Mouse (Mus musculus): ENCODE results near the gene Uxs1. TPM values are rescaled to one million over a fixed set of nuclear protein-coding genes. Genes with fewer than 3 reads are reported as not detected.
A peak's percentile ranks its signal among the peaks of the same experiment; 100 is the strongest.

The Uxs1 gene
- total RNA-seq, 4 experiments from 2014 or later: 9.8 to 12.3 (median 10.8) TPM

- peak; percentile 7 to 29 for DNase-seq (ENCODE audit: low spot score in 2 of 2)
Measured at GRCm38 (mm10) chr1:43730491-43730924, 97.1 kb downstream of the Uxs1 start, which contains the start of gene 1500015O10Rik. TSS of gene 1500015O10Rik (plus strand) at chr1:43730602.

- DNase-seq (ENCODE audit: low spot score in 2 of 2): no peak
Measured at GRCm38 (mm10) chr1:43722459-43722858, 105.1 kb downstream of the Uxs1 start.

GRCm38 (mm10) chr1:43718793-43719192 is 108.8 kb downstream of the Uxs1 start:
- no peak for DNase-seq (ENCODE audit: low spot score in 2 of 2)

- DNase-seq (ENCODE audit: low spot score in 2 of 2): no peak
Measured at GRCm38 (mm10) chr1:43717967-43718366, 109.6 kb downstream of the Uxs1 start.

- DNase-seq (ENCODE audit: low spot score in 2 of 2): no peak
Measured at GRCm38 (mm10) chr1:43714841-43715240, 112.8 kb downstream of the Uxs1 start.

- no peak for DNase-seq (ENCODE audit: low spot score in 2 of 2)
Measured at GRCm38 (mm10) chr1:43698577-43699000, 129.0 kb downstream of the Uxs1 start.

Other genes with a start within 250 kb of the Uxs1 start
- gene 1500015O10Rik, start 97.2 kb downstream of the Uxs1 start, total RNA-seq (2022): 1 to 10 TPM in 2 of 4 experiments, under 1 TPM in 2; 0.36 to 6.5 (median 1.5) TPM
- 10 to 100 TPM; 32.0 to 38.6 (median 33.0) TPM for gene Tpp2, start 105.8 kb upstream of the Uxs1 start, total RNA-seq (2022)
- gene Mettl21c, start 192.2 kb upstream of the Uxs1 start, total RNA-seq (2022): 10 to 100 TPM; 43.6 to 69.2 (median 60.8) TPM
- not detected for gene Gm8251, start 234.1 kb upstream of the Uxs1 start, total RNA-seq (2022)